Mouse (Mus musculus): Measurements from ENCODE around the gene Kdf1. TPM values are rescaled to one million over a fixed set of nuclear protein-coding genes. Genes with fewer than 3 reads are reported as not detected.

The Kdf1 gene
- total and polyA plus RNA-seq, 3 experiments, result not detected

DNA sequence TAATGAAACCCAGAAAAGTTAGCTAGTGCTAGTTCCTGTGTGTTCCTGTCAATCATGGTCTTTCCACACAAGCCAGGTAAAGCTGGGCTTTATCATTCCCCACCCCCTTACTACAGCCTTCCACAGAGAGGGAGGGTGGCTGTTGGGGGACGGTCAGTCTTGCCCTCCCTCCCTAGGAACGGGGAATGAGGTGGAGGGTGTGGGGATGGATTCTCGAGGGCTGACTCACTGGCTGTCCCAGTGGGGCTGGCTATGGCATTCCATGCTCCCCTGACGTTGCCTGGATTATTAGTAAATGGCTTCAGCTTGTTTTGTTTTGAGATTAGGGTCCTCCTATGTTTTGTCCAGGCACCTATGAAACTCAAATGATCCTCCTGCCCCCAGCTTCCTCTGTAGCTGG lies 37.3 kb upstream of the Kdf1 start:
- no peak overlapping the region for H3K4me3 ChIP-seq (replicated peaks in 1 of 3; ENCODE audit: low read depth in 2 of 3, low read length in 2 of 3, poor library complexity in 1 of 3)
- no peak overlapping the region for H3K9ac ChIP-seq (ENCODE audit: insufficient read depth, low read depth)
- TF ChIP-seq GABPA (IDR thresholded peaks at IDR 0.05; ENCODE audit: insufficient replicate concordance, low read depth, low read length) (no peak), ZMIZ1 (IDR thresholded peaks at IDR 0.05; ENCODE audit: low read depth, low read length) (no peak), RCOR1 (conservative IDR thresholded peaks at IDR 0.05; ENCODE audit: low read depth, low read length) (no peak), NRF1 (IDR thresholded peaks at IDR 0.05; ENCODE audit: low read depth, low read length) (no peak)
- dilution Hi-C loops (cut with MboI; ENCODE audit: extremely low pct_ligation_motif_present, extremely low pct_unique_long_range_greater_than_20kb, low sequenced_read_pairs), result no loop called here
- H3K4me2 ChIP-seq (ENCODE audit: insufficient read depth, low read depth, poor library complexity, severe bottlenecking), result no peak overlapping the region
- H3K4me1 ChIP-seq (ENCODE audit: control insufficient read depth in 1 of 2, insufficient read depth in 2 of 2), result peaks cover 0 to 13% of the 10 kb centered on the region in 2 experiments; a peak in 3 of 4 replicates
- H3K9me3 ChIP-seq (replicated peaks; ENCODE audit: low read length), result no peaks in the 10 kb centered on the region
- H3K79me2 ChIP-seq (replicated peaks; ENCODE audit: control insufficient read depth, extremely low read depth, insufficient read depth, poor library complexity, severe bottlenecking), result no peaks in the 10 kb centered on the region
- no peak for DNase-seq (ENCODE audit: extremely low read depth)
- H3K27ac ChIP-seq (ENCODE audit: insufficient read depth, low read depth), result no peak overlapping the region
- in situ Hi-C loops (cut with MboI; ENCODE audit: low pct_ligation_motif_present, low pct_unique_long_range_greater_than_20kb, low sequenced_read_pairs), result no loop called here
- no peaks in the 10 kb centered on the region for H3K36me3 ChIP-seq (replicated peaks in 1 of 2; ENCODE audit: control insufficient read depth in 1 of 2, insufficient read depth in 1 of 2, low read length in 1 of 2)
- peaks cover 95% of the 10 kb centered on the region for H3K27me3 ChIP-seq (replicated peaks)

DNA sequence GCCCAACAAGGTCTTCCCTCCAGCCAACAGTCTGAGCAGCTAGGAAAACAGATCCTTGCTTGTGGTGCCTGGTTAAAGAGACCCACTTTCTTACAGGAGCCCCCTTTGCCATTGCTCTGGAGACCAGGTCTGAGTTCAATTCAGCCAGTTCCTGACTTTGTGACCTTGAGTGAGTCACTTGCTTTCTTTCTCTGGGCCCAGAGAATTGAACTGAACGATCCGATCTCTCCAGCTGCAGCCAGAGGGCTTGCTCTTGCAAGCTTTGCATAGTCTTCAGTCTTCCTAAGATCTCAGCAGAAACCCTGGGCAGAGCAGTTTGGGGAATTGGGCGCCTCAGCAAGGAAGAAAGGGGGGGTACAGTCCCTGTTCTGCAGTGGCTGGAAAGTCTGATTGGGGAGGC lies 36.3 kb upstream of the Kdf1 start:
- no peak for TF ChIP-seq TBP (conservative IDR thresholded peaks at IDR 0.05; ENCODE audit: low read depth, low read length)
- TF ChIP-seq RCOR1 (conservative IDR thresholded peaks at IDR 0.05; ENCODE audit: low read depth, low read length), result no peak
- TF ChIP-seq BHLHE40 (IDR thresholded peaks at IDR 0.05; ENCODE audit: low read depth, low read length), result no peak
- TF ChIP-seq ELF1 (IDR thresholded peaks at IDR 0.05; ENCODE audit: low read depth, low read length), result no peak
- no peak for TF ChIP-seq ZMIZ1 (IDR thresholded peaks at IDR 0.05; ENCODE audit: low read depth, low read length)
- no peak for TF ChIP-seq MEF2A (IDR thresholded peaks at IDR 0.05; ENCODE audit: borderline replicate concordance, low read depth, low read length)
- TF ChIP-seq NRF1 (IDR thresholded peaks at IDR 0.05; ENCODE audit: low read depth, low read length), result no peak
- TF ChIP-seq TCF12 (IDR thresholded peaks at IDR 0.05; ENCODE audit: low read depth, low read length), result no peak
- TF ChIP-seq USF2 (conservative IDR thresholded peaks at IDR 0.05; ENCODE audit: low read depth, low read length), result no peak
- peaks cover 95% of the 10 kb centered on the region for H3K27me3 ChIP-seq (replicated peaks)

GRCm38 (mm10) chr4:133484266-133485025 lies 34.3 kb upstream of the Kdf1 start:
- no peak overlapping the region for H3K4me3 ChIP-seq (replicated peaks in 1 of 3; ENCODE audit: low read depth in 2 of 3, low read length in 2 of 3, poor library complexity in 1 of 3)
- dilution Hi-C loops (cut with MboI; ENCODE audit: extremely low pct_ligation_motif_present, extremely low pct_unique_long_range_greater_than_20kb, low sequenced_read_pairs) (no loop called here), in situ Hi-C loops (cut with MboI; ENCODE audit: low pct_ligation_motif_present, low pct_unique_long_range_greater_than_20kb, low sequenced_read_pairs) (no loop called here)
- peaks cover 94% of the 10 kb centered on the region for H3K27me3 ChIP-seq (replicated peaks)
- no peaks in the 10 kb centered on the region for H3K79me2 ChIP-seq (replicated peaks; ENCODE audit: control insufficient read depth, extremely low read depth, insufficient read depth, poor library complexity, severe bottlenecking)
- H3K9me3 ChIP-seq (replicated peaks; ENCODE audit: low read length), result no peaks in the 10 kb centered on the region
- no peaks in the 10 kb centered on the region for H3K36me3 ChIP-seq (replicated peaks in 1 of 2; ENCODE audit: control insufficient read depth in 1 of 2, insufficient read depth in 1 of 2, low read length in 1 of 2)
- H3K4me2 ChIP-seq (ENCODE audit: insufficient read depth, low read depth, poor library complexity, severe bottlenecking), result no peak overlapping the region
- no peak for DNase-seq (ENCODE audit: extremely low read depth)
- H3K27ac ChIP-seq (ENCODE audit: insufficient read depth, low read depth), result no peak overlapping the region
- peaks cover 0 to 10% of the 10 kb centered on the region in 2 experiments; a peak in 3 of 4 replicates for H3K4me1 ChIP-seq (ENCODE audit: control insufficient read depth in 1 of 2, insufficient read depth in 2 of 2)
- TF ChIP-seq NRF1 (IDR thresholded peaks at IDR 0.05; ENCODE audit: low read depth, low read length), result no peak
- TF ChIP-seq MAX (IDR thresholded peaks at IDR 0.05; ENCODE audit: low read length), result no peak
- TF ChIP-seq ZMIZ1 (IDR thresholded peaks at IDR 0.05; ENCODE audit: low read depth, low read length), result no peak
- TF ChIP-seq ZNF384 (IDR thresholded peaks at IDR 0.05; ENCODE audit: low read depth, low read length), result no peak
- TF ChIP-seq JUND (conservative IDR thresholded peaks at IDR 0.05; ENCODE audit: low read depth, low read length), result no peak
- no peak for TF ChIP-seq SIN3A (IDR thresholded peaks at IDR 0.05; ENCODE audit: low read length)
- no peak for TF ChIP-seq USF1 (IDR thresholded peaks at IDR 0.05; ENCODE audit: low read depth, low read length)
- TF ChIP-seq POLR2AphosphoS2 (IDR thresholded peaks at IDR 0.05; ENCODE audit: low read depth, low read length), result no peak
- TF ChIP-seq SMC3 (IDR thresholded peaks at IDR 0.05; ENCODE audit: low read depth, low read length), result no peak
- TF ChIP-seq IRF4 (IDR thresholded peaks at IDR 0.05; ENCODE audit: low read depth, low read length), result no peak
- no peak for TF ChIP-seq MEF2A (IDR thresholded peaks at IDR 0.05; ENCODE audit: borderline replicate concordance, low read depth, low read length)
- TF ChIP-seq CHD1 (IDR thresholded peaks at IDR 0.05; ENCODE audit: low read depth, low read length), result no peak
- no peak for TF ChIP-seq BHLHE40 (IDR thresholded peaks at IDR 0.05; ENCODE audit: low read depth, low read length)
- H3K9ac ChIP-seq (ENCODE audit: insufficient read depth, low read depth), result no peak overlapping the region

More for the DNA sequence above, 36.3 kb upstream of the Kdf1 start:
- Histone ChIP-seq H3K9ac (ENCODE audit: insufficient read depth, low read depth) (no peak overlapping the region), H3K4me3 (replicated peaks in 1 of 3; ENCODE audit: low read depth in 2 of 3, low read length in 2 of 3, poor library complexity in 1 of 3) (no peak overlapping the region), H3K9me3 (replicated peaks; ENCODE audit: low read length) (no peaks in the 10 kb centered on the region), H3K79me2 (replicated peaks; ENCODE audit: control insufficient read depth, extremely low read depth, insufficient read depth, poor library complexity, severe bottlenecking) (no peaks in the 10 kb centered on the region), H3K36me3 (replicated peaks in 1 of 2; ENCODE audit: control insufficient read depth in 1 of 2, insufficient read depth in 1 of 2, low read length in 1 of 2) (no peaks in the 10 kb centered on the region), H3K27ac (ENCODE audit: insufficient read depth, low read depth) (no peak overlapping the region), H3K4me2 (ENCODE audit: insufficient read depth, low read depth, poor library complexity, severe bottlenecking) (no peak overlapping the region), H3K4me1 (ENCODE audit: control insufficient read depth in 1 of 2, insufficient read depth in 2 of 2) (peaks cover 0 to 10% of the 10 kb centered on the region in 2 experiments; a peak in 3 of 4 replicates)
- DNase-seq (ENCODE audit: extremely low read depth), result no peak
- dilution Hi-C loops (cut with MboI; ENCODE audit: extremely low pct_ligation_motif_present, extremely low pct_unique_long_range_greater_than_20kb, low sequenced_read_pairs), result no loop called here
- in situ Hi-C loops (cut with MboI; ENCODE audit: low pct_ligation_motif_present, low pct_unique_long_range_greater_than_20kb, low sequenced_read_pairs), result no loop called here

All from CH12.LX (cell line).